21 mouse cellular contexts compared by ENCODE assay signal in the genomic region with DNA sequence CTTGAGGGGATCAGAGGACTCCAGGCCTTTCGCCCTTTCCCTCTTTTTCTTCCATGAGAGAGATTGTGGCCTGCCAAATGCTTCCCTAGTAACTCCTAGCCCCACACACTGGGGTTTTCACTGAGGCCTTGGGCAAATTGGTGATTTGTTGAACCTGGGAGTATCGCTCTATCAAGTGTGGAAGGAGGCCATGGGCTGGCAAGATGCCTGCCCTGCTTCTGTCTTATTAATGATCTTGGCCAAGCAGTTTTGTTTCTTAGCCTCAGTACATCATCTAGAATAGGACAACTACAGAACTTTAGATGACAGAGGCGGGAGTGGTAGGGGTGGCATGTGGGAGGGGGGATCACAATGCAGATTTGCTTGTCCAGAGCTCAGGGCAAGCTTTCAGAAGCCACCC. TPM values are rescaled to one million over a fixed set of nuclear protein-coding genes. Genes with fewer than 3 reads are reported as not detected.
"Had no signal": no experiment of that assay in that cellular context is flagged by ENCODE, and none has a peak within 500 bp of the region (broad histone marks: within the 10 kb centered on the region; RNA-seq: fewer than 3 reads in every experiment).

No protein-coding gene starts in this region.

- ATAC-seq: liver, embryonic 12.5 days had no signal

- H3K4me1 ChIP-seq: liver, embryonic 12.5 days; liver, embryonic 15.5 days; lung, embryonic 15.5 days; megakaryocyte, embryonic 14.5 days; midbrain, embryonic 10.5 days; neural tube, embryonic 12.5 days; neural tube, embryonic 15.5 days had no signal

- H3K9ac ChIP-seq: limb, embryonic 13.5 days; liver, embryonic 12.5 days; liver, embryonic 15.5 days; lung, embryonic 15.5 days; neural tube, embryonic 12.5 days; neural tube, embryonic 15.5 days had no signal

- H3K4me2 ChIP-seq: limb, embryonic 13.5 days; liver, embryonic 12.5 days; liver, embryonic 15.5 days; lung, embryonic 15.5 days; neural tube, embryonic 12.5 days; neural tube, embryonic 15.5 days had no signal

- H3K27ac ChIP-seq: limb, embryonic 13.5 days; liver, embryonic 12.5 days; liver, embryonic 15.5 days; lung, embryonic 15.5 days; neural tube, embryonic 12.5 days; neural tube, embryonic 15.5 days had no signal

- DNase-seq: kidney, adult 18-20 months; kidney, adult 9 months; kidney, postnatal 25 days; layer of hippocampus, postnatal 36 days; liver; lung, adult 18-20 months; lung, postnatal 10 days; lung, postnatal 36 days; midbrain, embryonic 14.5 days; thymus, adult 18-20 months; thymus, postnatal 36 days had no signal

- H3K36me3 ChIP-seq: limb, embryonic 10.5 days; liver, embryonic 12.5 days; liver, embryonic 15.5 days; lung, embryonic 15.5 days; neural tube, embryonic 15.5 days had no signal

- H3K27me3 ChIP-seq: lung, embryonic 15.5 days; neural tube, embryonic 12.5 days; neural tube, embryonic 15.5 days had no signal

- H3K9me3 ChIP-seq: limb, embryonic 10.5 days; limb, embryonic 13.5 days; liver, embryonic 12.5 days; liver, embryonic 15.5 days; lung, embryonic 15.5 days; megakaryocyte, embryonic 14.5 days; midbrain, embryonic 10.5 days; neural tube, embryonic 12.5 days; neural tube, embryonic 15.5 days had no signal

- H3K4me3 ChIP-seq: limb, embryonic 10.5 days; limb, embryonic 13.5 days; liver, embryonic 12.5 days; liver, embryonic 15.5 days; lung, embryonic 15.5 days; megakaryocyte, embryonic 14.5 days; midbrain, embryonic 10.5 days; neural tube, embryonic 12.5 days; neural tube, embryonic 15.5 days had no signal

RNA-seq across cellular contexts. Expression of a gene that starts 31.4 kb away (rescaled TPM):
- polyA plus RNA-seq: small intestine, adult 2 months had no signal
